ENCODE assay signal across 13 mouse cellular contexts in genomic region chr4:83742806-83743460, GRCm38 (mm10).
DNase-seq lines count a peak whose midpoint lies in the region; ATAC-seq lines count a peak whose summit lies in the region.
"Had no signal": no experiment of that assay in that cellular context is flagged by ENCODE, and none has a peak within 500 bp of the region (broad histone marks: within the 10 kb centered on the region; RNA-seq: fewer than 3 reads in every experiment).

No protein-coding gene starts in this region.

- H3K4me3 ChIP-seq in hindbrain, embryonic 11.5 days (ENCODE audit: low read depth, low read length), result no peak overlapping the region
- H3K4me3 ChIP-seq in hindbrain, embryonic 10.5 days, result no peak overlapping the region
- H3K4me3 ChIP-seq in hindbrain, embryonic 14.5 days (replicated peaks; ENCODE audit: low read length), result 0 out of 2 replicates have a peak overlapping the region, but pooled peaks have one; percentile 1
- peak overlapping the region; percentile 19 for H3K4me3 ChIP-seq in midbrain, embryonic 16.5 days (ENCODE audit: low read depth, low read length)
- H3K4me3 ChIP-seq: gastrocnemius, adult 2 months; heart, embryonic 13.5 days; limb, embryonic 15.5 days had no signal

- WGBS in hindbrain, embryonic 11.5 days, result 49% methylated on average over 12 of the region's 12 CpGs
- 65% methylated on average over 12 of the region's 12 CpGs for WGBS in hindbrain, embryonic 10.5 days
- 21% methylated on average over 12 of the region's 12 CpGs for WGBS in hindbrain, embryonic 14.5 days
- WGBS in midbrain, embryonic 16.5 days, result 18% methylated on average over 12 of the region's 12 CpGs

- H3K27me3 ChIP-seq in hindbrain, embryonic 11.5 days (ENCODE audit: control insufficient read depth, insufficient read depth, low read length), result no peaks in the 10 kb centered on the region
- H3K27me3 ChIP-seq in hindbrain, embryonic 10.5 days (ENCODE audit: insufficient read depth, poor library complexity, severe bottlenecking), result no peaks in the 10 kb centered on the region
- no peaks in the 10 kb centered on the region for H3K27me3 ChIP-seq in hindbrain, embryonic 14.5 days (ENCODE audit: control insufficient read depth, insufficient read depth, low read length)
- H3K27me3 ChIP-seq in midbrain, embryonic 16.5 days (ENCODE audit: control insufficient read depth, insufficient read depth, low read depth, low read length), result no peaks in the 10 kb centered on the region
- H3K27me3 ChIP-seq: heart, embryonic 13.5 days; limb, embryonic 15.5 days had no signal

- H3K9ac ChIP-seq in hindbrain, embryonic 11.5 days (ENCODE audit: low read depth, low read length), result no peak overlapping the region
- H3K9ac ChIP-seq in hindbrain, embryonic 14.5 days, result 0 out of 2 replicates have a peak overlapping the region, but pooled peaks have one; percentile 44
- H3K9ac ChIP-seq in midbrain, embryonic 16.5 days (ENCODE audit: low read depth, low read length), result peak overlapping the region; percentile 22; the same call in 1 of the 2 replicates
- H3K9ac ChIP-seq: heart, embryonic 13.5 days; limb, embryonic 15.5 days had no signal

- DNase-seq in hindbrain, embryonic 11.5 days (ENCODE audit: low spot score), result peak; percentile 21
- no peak for DNase-seq in hindbrain, embryonic 10.5 days (ENCODE audit: low spot score)
- DNase-seq in embryo, embryonic 10.5 days (ENCODE audit: low spot score), result peak; percentile 29
- peak; percentile 31 for DNase-seq in hindbrain, embryonic 14.5 days (ENCODE audit: low spot score)
- DNase-seq in cerebellum, postnatal 36 days, result no peak
- DNase-seq in adrenal gland, postnatal 25 days, result no peak
- DNase-seq: gastrocnemius, adult 2 months; lung, postnatal 4 days had no signal

- H3K9me3 ChIP-seq in hindbrain, embryonic 11.5 days (ENCODE audit: control insufficient read depth, low read length), result no peaks in the 10 kb centered on the region
- H3K9me3 ChIP-seq in hindbrain, embryonic 10.5 days, result no peaks in the 10 kb centered on the region
- no peaks in the 10 kb centered on the region for H3K9me3 ChIP-seq in hindbrain, embryonic 14.5 days (ENCODE audit: control insufficient read depth, low read length)
- no peaks in the 10 kb centered on the region for H3K9me3 ChIP-seq in midbrain, embryonic 16.5 days (replicated peaks; ENCODE audit: control insufficient read depth, low read length, poor library complexity, severe bottlenecking)
- H3K9me3 ChIP-seq: heart, embryonic 13.5 days; limb, embryonic 15.5 days had no signal

- peak; percentile 63; the same call in 1 of the 2 replicates for ATAC-seq in hindbrain, embryonic 11.5 days (ENCODE audit: low FRiP score)
- ATAC-seq in hindbrain, embryonic 14.5 days (ENCODE audit: low FRiP score), result peak; percentile 72
- ATAC-seq in midbrain, embryonic 16.5 days, result peak; percentile 70; the same call in 1 of the 2 replicates
- no peak for ATAC-seq in megakaryocyte, adult 5-6 weeks (ENCODE audit: poor library complexity, severe bottlenecking)
- ATAC-seq: intestine, postnatal 0 days had no signal

- no peaks in the 10 kb centered on the region for H3K4me1 ChIP-seq in hindbrain, embryonic 11.5 days (replicated peaks; ENCODE audit: control insufficient read depth, insufficient read depth, low read length)
- H3K4me1 ChIP-seq in hindbrain, embryonic 10.5 days (replicated peaks), result no peaks in the 10 kb centered on the region
- H3K4me1 ChIP-seq in hindbrain, embryonic 14.5 days (replicated peaks; ENCODE audit: control insufficient read depth, insufficient read depth, low read length), result 0 out of 2 replicates have a peak, but pooled peaks cover 3% of the 10 kb centered on the region
- peaks cover 6% of the 10 kb centered on the region for H3K4me1 ChIP-seq in midbrain, embryonic 16.5 days (ENCODE audit: control insufficient read depth, insufficient read depth, low read length)
- H3K4me1 ChIP-seq: heart, embryonic 13.5 days; limb, embryonic 15.5 days had no signal

- no peak overlapping the region for H3K4me2 ChIP-seq in hindbrain, embryonic 11.5 days (replicated peaks; ENCODE audit: low read depth, low read length)
- peak overlapping the region; percentile 31 for H3K4me2 ChIP-seq in hindbrain, embryonic 14.5 days (replicated peaks)
- peak overlapping the region; percentile 52 for H3K4me2 ChIP-seq in midbrain, embryonic 16.5 days (ENCODE audit: low read length)
- H3K4me2 ChIP-seq: heart, embryonic 13.5 days; limb, embryonic 15.5 days had no signal

- H3K27ac ChIP-seq in hindbrain, embryonic 11.5 days (ENCODE audit: low read depth, low read length), result no peak overlapping the region; the same call in 1 of the 2 replicates
- H3K27ac ChIP-seq in hindbrain, embryonic 10.5 days, result no peak overlapping the region; the same call in 1 of the 2 replicates
- H3K27ac ChIP-seq in hindbrain, embryonic 14.5 days, result no peak overlapping the region
- peak overlapping the region; percentile 11; the same call in 1 of the 2 replicates for H3K27ac ChIP-seq in midbrain, embryonic 16.5 days (ENCODE audit: low read length)
- H3K27ac ChIP-seq: gastrocnemius, adult 2 months; heart, embryonic 13.5 days; limb, embryonic 15.5 days had no signal

- no peaks in the 10 kb centered on the region for H3K36me3 ChIP-seq in hindbrain, embryonic 11.5 days (ENCODE audit: control insufficient read depth, insufficient read depth, low read length)
- H3K36me3 ChIP-seq in hindbrain, embryonic 10.5 days, result no peaks in the 10 kb centered on the region
- no peaks in the 10 kb centered on the region for H3K36me3 ChIP-seq in hindbrain, embryonic 14.5 days (replicated peaks; ENCODE audit: control insufficient read depth, insufficient read depth)
- H3K36me3 ChIP-seq in midbrain, embryonic 16.5 days (ENCODE audit: control insufficient read depth, insufficient read depth, low read length), result no peaks in the 10 kb centered on the region
- H3K36me3 ChIP-seq: heart, embryonic 13.5 days; limb, embryonic 15.5 days had no signal

Comparison
In these comparisons a context has a peak if more than half of its experiments do, and no peak if none do; other contexts are left out.
1. DNase-seq: peak in hindbrain, embryonic 11.5 days (single experiment), embryo, embryonic 10.5 days (single experiment) and hindbrain, embryonic 14.5 days (single experiment); none in hindbrain, embryonic 10.5 days (single experiment), cerebellum, postnatal 36 days (0 of 2) and adrenal gland, postnatal 25 days (single experiment).
2. H3K4me3 ChIP-seq: peak in hindbrain, embryonic 14.5 days (single experiment) and midbrain, embryonic 16.5 days (single experiment); none in hindbrain, embryonic 11.5 days (single experiment) and hindbrain, embryonic 10.5 days (single experiment).